Mouse (Mus musculus): Measurements from ENCODE around the gene Anapc11. TPM values are rescaled to one million over a fixed set of nuclear protein-coding genes. Genes with fewer than 3 reads are reported as not detected.
A peak's percentile ranks its signal among the peaks of the same experiment; 100 is the strongest.

Anapc11 gene
- total and polyA plus RNA-seq, 3 experiments: 69.3 to 212 (median 83.8) TPM

DNA sequence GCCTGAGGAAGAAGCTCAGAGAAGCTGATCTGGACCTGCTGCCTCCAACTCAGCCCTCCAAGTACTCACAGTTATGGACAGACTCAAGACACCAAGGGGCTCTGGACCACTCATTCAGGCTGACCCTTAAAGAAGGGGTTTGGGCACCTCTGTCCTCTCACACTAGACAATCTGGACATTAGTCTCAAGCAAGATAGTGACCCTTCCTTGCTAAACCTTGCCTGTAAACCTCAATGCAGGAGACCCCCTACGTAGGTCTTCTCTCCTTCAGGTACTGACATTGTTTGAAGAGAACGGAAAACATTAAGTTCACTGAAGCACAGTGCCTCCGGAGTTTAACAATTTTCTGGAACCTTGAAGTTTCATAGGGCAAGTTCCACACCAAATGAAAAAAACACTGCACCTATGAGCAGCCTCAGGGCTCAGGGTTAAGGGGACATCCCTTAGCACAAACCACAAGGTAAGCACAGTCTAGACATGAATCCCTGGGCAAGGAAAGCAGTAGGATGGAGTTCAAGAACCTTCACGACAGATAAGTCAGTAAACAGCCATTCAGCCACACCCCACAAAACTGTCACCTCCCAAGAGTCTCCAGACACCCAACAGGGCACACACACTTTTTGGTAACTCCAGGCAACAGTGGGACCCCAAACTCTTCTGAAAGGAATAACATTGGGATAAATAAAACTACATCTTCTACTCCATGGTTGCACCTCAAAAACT is 33.7 kb downstream of the Anapc11 start:
- no peaks in the 10 kb centered on the region for H3K27me3 ChIP-seq (ENCODE audit: insufficient read depth, low read length)
- peaks cover 76% of the 10 kb centered on the region for H3K4me1 ChIP-seq (ENCODE audit: insufficient read depth, low read depth, low read length)
- ATAC-seq (ENCODE audit: extremely low read depth, insufficient number of reproducible peaks, low FRiP score, poor library complexity, severe bottlenecking) (no peak), DNase-seq (ENCODE audit: low spot score) (no peak)
- 0 out of 2 replicates have a peak, but pooled peaks cover 2% of the 10 kb centered on the region for H3K9me3 ChIP-seq (replicated peaks)
- TF ChIP-seq GATA2 (IDR thresholded peaks at IDR 0.05; ENCODE audit: borderline replicate concordance, low read depth, low read length): no peak
- no peak for TF ChIP-seq POLR2AphosphoS5 (IDR thresholded peaks at IDR 0.05; ENCODE audit: insufficient replicate concordance, low read depth, low read length)
- no peak for TF ChIP-seq CTCF (IDR thresholded peaks at IDR 0.05; ENCODE audit: low read depth, low read length)
- H3K4me3 ChIP-seq (ENCODE audit: low read depth, low read length): peak overlapping the region; percentile 86
- H3K36me3 ChIP-seq (replicated peaks): peaks cover 49% of the 10 kb centered on the region

DNA sequence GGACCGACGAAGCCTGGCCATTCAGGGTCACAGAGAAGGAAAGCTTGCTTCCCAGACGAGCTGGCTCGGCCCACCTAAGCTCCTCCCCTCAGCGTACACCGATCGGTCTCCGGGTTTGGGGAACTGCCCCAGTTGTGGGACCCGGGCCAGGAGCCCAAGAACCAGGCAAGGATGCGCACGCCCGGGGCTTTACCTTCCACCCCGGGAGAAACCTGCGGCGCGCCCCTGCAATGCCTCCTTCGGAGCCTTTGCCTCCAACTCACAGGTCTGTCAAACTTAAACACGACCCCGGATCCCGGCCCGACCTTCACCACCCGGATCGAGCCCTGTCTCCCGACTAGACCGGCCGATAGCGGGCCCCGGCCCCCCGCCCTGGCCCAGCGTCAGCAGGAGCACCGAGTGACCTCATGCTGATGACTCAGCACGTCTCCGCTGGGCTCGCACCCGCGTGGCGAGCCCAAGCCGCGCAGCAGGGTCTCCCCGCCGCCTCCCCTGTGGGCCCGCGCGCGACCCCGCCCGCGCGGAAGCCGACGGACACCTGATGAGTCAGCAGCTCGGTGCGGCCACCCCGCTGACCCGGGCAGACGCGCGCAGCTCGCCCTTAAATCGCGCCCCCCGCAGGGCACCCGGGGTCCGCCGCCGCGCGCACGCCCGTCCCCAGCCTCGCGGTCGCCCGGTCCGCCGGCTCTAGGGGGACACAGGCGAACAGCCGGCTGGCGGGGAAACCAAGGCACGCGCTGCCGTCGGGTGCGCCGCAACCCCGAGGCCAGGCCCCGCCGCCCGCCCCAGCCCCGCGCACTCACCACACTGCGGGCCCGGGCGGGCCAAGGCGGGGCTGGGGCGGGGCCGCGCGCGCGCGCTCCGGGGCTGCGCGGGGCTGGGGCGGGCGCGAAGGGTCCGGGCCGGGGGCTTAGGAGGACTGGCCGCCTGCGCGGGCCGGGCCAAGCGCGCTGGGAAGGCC is 34.6 kb downstream of the Anapc11 start:
- H3K4me1 ChIP-seq (ENCODE audit: insufficient read depth, low read depth, low read length): peaks cover 67% of the 10 kb centered on the region
- TF ChIP-seq GATA2 (IDR thresholded peaks at IDR 0.05; ENCODE audit: borderline replicate concordance, low read depth, low read length) (no peak), CTCF (IDR thresholded peaks at IDR 0.05; ENCODE audit: low read depth, low read length) (no peak), TAL1 (conservative IDR thresholded peaks at IDR 0.05; ENCODE audit: low read depth, low read length) (no peak), POLR2AphosphoS5 (IDR thresholded peaks at IDR 0.05; ENCODE audit: insufficient replicate concordance, low read depth, low read length) (no peak), GATA1 (IDR thresholded peaks at IDR 0.05; ENCODE audit: borderline replicate concordance, low read length) (no peak)
- ATAC-seq (ENCODE audit: extremely low read depth, insufficient number of reproducible peaks, low FRiP score, poor library complexity, severe bottlenecking) (peak; percentile 36; the same call in 1 of the 2 replicates), DNase-seq (ENCODE audit: low spot score) (peak; percentile 85)
- H3K9me3 ChIP-seq (replicated peaks): 0 out of 2 replicates have a peak, but pooled peaks cover 2% of the 10 kb centered on the region
- H3K36me3 ChIP-seq (replicated peaks): peaks cover 47% of the 10 kb centered on the region
- H3K4me3 ChIP-seq (ENCODE audit: low read depth, low read length): peak overlapping the region; percentile 86
- no peaks in the 10 kb centered on the region for H3K27me3 ChIP-seq (ENCODE audit: insufficient read depth, low read length)

DNA sequence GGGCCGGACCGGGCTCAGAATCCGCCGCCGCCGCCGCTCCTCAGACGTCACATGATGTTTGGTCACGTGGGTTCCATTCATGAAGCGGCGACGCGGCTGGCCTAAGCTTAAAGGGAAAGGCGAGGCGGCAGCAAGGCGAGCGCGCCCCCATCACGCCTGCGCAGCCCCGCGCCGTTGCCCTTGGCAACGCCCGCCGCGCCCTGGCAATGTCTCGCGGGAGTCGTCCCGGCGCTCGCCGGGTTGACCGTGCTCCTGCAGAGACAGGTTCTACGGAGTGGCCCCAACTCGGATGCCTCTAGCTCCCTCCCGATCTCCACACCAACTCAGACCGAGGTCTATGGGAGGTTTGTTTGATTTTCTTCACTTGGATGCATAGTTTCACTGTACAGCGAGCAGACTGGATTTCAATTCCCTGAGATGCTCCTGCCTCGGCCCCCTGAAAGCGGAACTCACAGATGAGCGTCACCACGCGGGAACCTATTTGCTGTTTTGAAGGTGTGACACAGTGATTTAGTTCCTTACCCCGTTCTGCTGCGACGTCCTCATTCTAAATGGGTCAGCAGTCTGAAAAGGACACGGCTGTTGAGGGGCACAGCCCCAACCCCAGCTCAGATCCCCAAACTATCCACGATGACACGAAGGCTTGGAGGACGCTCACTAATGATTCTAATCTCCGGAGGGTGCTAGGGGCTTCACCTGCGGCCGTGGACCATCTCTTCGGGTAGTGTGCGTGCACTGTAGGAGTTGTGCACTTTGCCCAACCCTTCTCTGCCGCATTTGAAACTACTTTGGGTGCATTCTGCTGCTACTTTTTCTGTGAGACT is 35.5 kb downstream of the Anapc11 start, which contains the start of gene Mafg:
Mafg (minus strand) TSS at position 81 of the 824 bp plus-strand sequence.
- Histone ChIP-seq H3K36me3 (replicated peaks) (peaks cover 41% of the 10 kb centered on the region), H3K4me3 (ENCODE audit: low read depth, low read length) (peak within 1 kb of the TSS; percentile 86), H3K27me3 (ENCODE audit: insufficient read depth, low read length) (no peaks in the 10 kb centered on the region), H3K4me1 (ENCODE audit: insufficient read depth, low read depth, low read length) (peaks cover 61% of the 10 kb centered on the region), H3K9me3 (replicated peaks) (0 out of 2 replicates have a peak, but pooled peaks cover 2% of the 10 kb centered on the region)
- ATAC-seq (ENCODE audit: extremely low read depth, insufficient number of reproducible peaks, low FRiP score, poor library complexity, severe bottlenecking) (peak; percentile 37; the same call in 1 of the 2 replicates), DNase-seq (ENCODE audit: low spot score) (peak; percentile 93)
- TF ChIP-seq GATA1 (IDR thresholded peaks at IDR 0.05; ENCODE audit: borderline replicate concordance, low read length): no peak
- TF ChIP-seq TAL1 (conservative IDR thresholded peaks at IDR 0.05; ENCODE audit: low read depth, low read length): no peak
- no peak for TF ChIP-seq POLR2AphosphoS5 (IDR thresholded peaks at IDR 0.05; ENCODE audit: insufficient replicate concordance, low read depth, low read length)
- TF ChIP-seq GATA2 (IDR thresholded peaks at IDR 0.05; ENCODE audit: borderline replicate concordance, low read depth, low read length): no peak
- no peak for TF ChIP-seq CTCF (IDR thresholded peaks at IDR 0.05; ENCODE audit: low read depth, low read length)

DNA sequence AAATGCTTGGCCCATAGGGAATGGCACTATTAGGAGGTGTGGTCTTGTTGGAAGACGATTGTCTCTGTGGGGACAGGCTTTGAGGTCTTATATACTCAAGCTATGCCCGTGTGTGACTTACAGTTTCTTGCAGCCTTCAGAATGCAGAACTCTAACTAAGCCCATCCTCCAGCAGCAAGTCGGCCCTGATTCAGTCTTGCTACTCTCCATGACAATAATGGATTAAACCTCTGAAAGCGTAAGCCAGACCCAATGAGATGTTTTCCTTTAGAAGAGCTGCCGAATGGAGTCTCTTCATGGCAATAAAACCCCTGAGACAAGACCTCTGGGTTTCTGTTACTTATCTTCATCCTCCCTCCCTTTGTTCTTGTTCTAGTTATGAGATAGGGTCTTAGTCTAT is 36.6 kb downstream of the Anapc11 start:
- no peak overlapping the region for H3K4me3 ChIP-seq (ENCODE audit: low read depth, low read length)
- H3K9me3 ChIP-seq (replicated peaks): 0 out of 2 replicates have a peak, but pooled peaks cover 2% of the 10 kb centered on the region
- H3K36me3 ChIP-seq (replicated peaks): peaks cover 36% of the 10 kb centered on the region
- no peak for TF ChIP-seq GATA1 (IDR thresholded peaks at IDR 0.05; ENCODE audit: borderline replicate concordance, low read length)
- no peak for TF ChIP-seq TAL1 (conservative IDR thresholded peaks at IDR 0.05; ENCODE audit: low read depth, low read length)
- TF ChIP-seq CTCF (IDR thresholded peaks at IDR 0.05; ENCODE audit: low read depth, low read length): no peak
- no peak for TF ChIP-seq GATA2 (IDR thresholded peaks at IDR 0.05; ENCODE audit: borderline replicate concordance, low read depth, low read length)
- TF ChIP-seq POLR2AphosphoS5 (IDR thresholded peaks at IDR 0.05; ENCODE audit: insufficient replicate concordance, low read depth, low read length): no peak
- H3K27me3 ChIP-seq (ENCODE audit: insufficient read depth, low read length): no peaks in the 10 kb centered on the region
- H3K4me1 ChIP-seq (ENCODE audit: insufficient read depth, low read depth, low read length): peaks cover 50% of the 10 kb centered on the region
- DNase-seq (ENCODE audit: low spot score): no peak
- no peak for ATAC-seq (ENCODE audit: extremely low read depth, insufficient number of reproducible peaks, low FRiP score, poor library complexity, severe bottlenecking)

DNA sequence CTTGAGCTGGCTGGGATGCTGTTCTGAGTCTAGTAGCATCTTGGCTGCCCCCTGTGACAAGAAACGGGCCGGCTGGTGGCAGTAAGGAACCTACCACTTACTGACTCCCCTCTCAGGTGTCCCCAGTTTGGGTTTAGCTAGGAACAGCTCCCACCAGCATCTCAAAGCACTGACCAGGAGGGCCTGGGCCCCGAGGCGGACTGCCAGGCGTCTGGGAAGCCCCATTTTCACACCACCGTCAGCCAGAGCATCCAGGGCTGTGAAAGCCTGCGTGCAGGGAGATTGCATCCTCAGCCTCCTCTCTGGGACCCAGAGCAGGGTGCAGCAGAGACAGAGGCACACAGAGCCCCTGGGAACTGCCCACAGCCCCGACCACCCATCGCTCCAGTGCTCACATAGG is 43.0 kb downstream of the Anapc11 start:
- no peak for DNase-seq (ENCODE audit: low spot score)
- ATAC-seq (ENCODE audit: extremely low read depth, insufficient number of reproducible peaks, low FRiP score, poor library complexity, severe bottlenecking): no peak

More for the DNA sequence above, 43.0 kb downstream of the Anapc11 start:
- Histone ChIP-seq H3K4me1 (ENCODE audit: insufficient read depth, low read depth, low read length) (peaks cover 30% of the 10 kb centered on the region), H3K9me3 (replicated peaks) (no peaks in the 10 kb centered on the region), H3K4me3 (ENCODE audit: low read depth, low read length) (no peak overlapping the region), H3K36me3 (replicated peaks) (peaks cover 28% of the 10 kb centered on the region), H3K27me3 (ENCODE audit: insufficient read depth, low read length) (peaks cover 20% of the 10 kb centered on the region; the same call in 1 of the 2 replicates)
- TF ChIP-seq GATA2 (IDR thresholded peaks at IDR 0.05; ENCODE audit: borderline replicate concordance, low read depth, low read length): no peak
- no peak for TF ChIP-seq TAL1 (conservative IDR thresholded peaks at IDR 0.05; ENCODE audit: low read depth, low read length)
- TF ChIP-seq CTCF (IDR thresholded peaks at IDR 0.05; ENCODE audit: low read depth, low read length): no peak
- TF ChIP-seq GATA1 (IDR thresholded peaks at IDR 0.05; ENCODE audit: borderline replicate concordance, low read length): no peak
- TF ChIP-seq POLR2AphosphoS5 (IDR thresholded peaks at IDR 0.05; ENCODE audit: insufficient replicate concordance, low read depth, low read length): no peak
